In the genomic region with DNA sequence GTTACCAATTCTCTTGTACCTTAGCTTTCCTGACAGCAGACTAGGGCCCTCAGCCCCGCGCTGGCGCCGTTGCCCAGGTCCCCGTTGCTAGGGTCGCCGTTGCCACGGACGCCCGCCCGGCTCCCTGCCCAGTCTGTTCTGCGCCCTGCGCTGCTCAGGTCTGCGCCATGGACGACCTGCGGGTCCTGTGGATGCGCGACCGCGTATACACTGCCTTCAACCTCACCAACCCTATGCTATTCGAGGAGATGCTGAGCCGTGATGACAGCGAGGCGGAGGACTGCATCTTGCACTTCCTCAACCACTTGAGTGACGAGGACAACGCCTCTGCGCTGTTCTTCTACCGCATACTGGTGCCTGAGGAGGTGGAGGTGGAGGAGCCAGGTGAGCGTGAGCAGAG, we compare ENCODE assay signal across 8 mouse cellular contexts. TPM values are rescaled to one million over a fixed set of nuclear protein-coding genes. Genes with fewer than 3 reads are reported as not detected.
DNase-seq lines count a peak whose midpoint lies in the region; ATAC-seq and TF ChIP-seq lines count a peak whose summit lies in the region.

A gene (plus strand): TSS at position 89 of the 400 bp plus-strand sequence.

- H3K36me3 ChIP-seq in lung, postnatal 0 days (ENCODE audit: insufficient read depth, low read length), result peaks cover 29% of the 10 kb centered on the region; the same call in 1 of the 2 replicates
- H3K36me3 ChIP-seq in stomach, embryonic 14.5 days (ENCODE audit: control insufficient read depth, insufficient read depth, low read length), result peaks cover 14% of the 10 kb centered on the region

- TF ChIP-seq POLR2A in cortical plate, adult 2 months (IDR thresholded peaks at IDR 0.05; ENCODE audit: extremely low read depth, insufficient read depth, low read length), result 0 out of 2 replicates have a peak, but pooled peaks have one; percentile 25

- H3K27ac ChIP-seq in cortical plate, adult 2 months (ENCODE audit: insufficient read depth, low read length), result no peak within 1 kb of the TSS
- H3K27ac ChIP-seq in lung, postnatal 0 days (ENCODE audit: low read length), result no peak within 1 kb of the TSS
- H3K27ac ChIP-seq in stomach, embryonic 14.5 days (ENCODE audit: low read length), result no peak within 1 kb of the TSS

- intact Hi-C loops in heart, postnatal 36 days (cut with DNase I), result no loop called here

- peak; percentile 13 for DNase-seq in heart, postnatal 4 days
- DNase-seq in heart, postnatal 36 days, result no peak
- DNase-seq in lung, postnatal 0 days (ENCODE audit: low spot score), result no peak
- DNase-seq in adrenal gland, adult 2 months, result no peak
- DNase-seq in thymus, postnatal 0 days (ENCODE audit: low spot score), result no peak

- H3K4me3 ChIP-seq in cortical plate, adult 2 months (ENCODE audit: insufficient read depth, low read length), result peak within 1 kb of the TSS; percentile 15
- H3K4me3 ChIP-seq in lung, postnatal 0 days (ENCODE audit: low read depth, low read length), result no peak within 1 kb of the TSS
- H3K4me3 ChIP-seq in stomach, embryonic 14.5 days (ENCODE audit: low read depth, low read length), result no peak within 1 kb of the TSS

- no peak for TF ChIP-seq EP300 in lung, postnatal 0 days (IDR thresholded peaks at IDR 0.05)

- peak; percentile 25 for ATAC-seq in granulocyte monocyte progenitor cell, adult 5-6 weeks (replicated peaks; ENCODE audit: poor library complexity, severe bottlenecking)
- ATAC-seq in lung, postnatal 0 days, result peak; percentile 52; the same call in 1 of the 2 replicates
- ATAC-seq in stomach, embryonic 14.5 days (ENCODE audit: insufficient number of reproducible peaks, insufficient read depth, low FRiP score, low read depth), result peak; percentile 33; the same call in 1 of the 2 replicates

- no peak for TF ChIP-seq CTCF in cortical plate, adult 2 months (IDR thresholded peaks at IDR 0.05; ENCODE audit: extremely low read depth, insufficient read depth, low read length)
- no peak for TF ChIP-seq CTCF in lung, postnatal 0 days (IDR thresholded peaks at IDR 0.05)

- H3K4me2 ChIP-seq in lung, postnatal 0 days (replicated peaks; ENCODE audit: low read depth, low read length), result no peak within 1 kb of the TSS
- 0 out of 2 replicates have a peak within 1 kb of the TSS, but pooled peaks have one; percentile 7 for H3K4me2 ChIP-seq in stomach, embryonic 14.5 days (replicated peaks; ENCODE audit: low read depth, low read length)

- H3K4me1 ChIP-seq in cortical plate, adult 2 months (ENCODE audit: control insufficient read depth, insufficient read depth, low read length), result no peaks in the 10 kb centered on the region
- H3K4me1 ChIP-seq in lung, postnatal 0 days (ENCODE audit: insufficient read depth, low read depth, low read length), result no peaks in the 10 kb centered on the region
- H3K4me1 ChIP-seq in stomach, embryonic 14.5 days (ENCODE audit: control insufficient read depth, insufficient read depth, low read length), result no peaks in the 10 kb centered on the region

- H3K27me3 ChIP-seq in lung, postnatal 0 days (replicated peaks; ENCODE audit: insufficient read depth, low read length), result no peaks in the 10 kb centered on the region
- H3K27me3 ChIP-seq in stomach, embryonic 14.5 days (ENCODE audit: control insufficient read depth, insufficient read depth, low read length), result no peaks in the 10 kb centered on the region

- H3K9me3 ChIP-seq in lung, postnatal 0 days (ENCODE audit: low read length), result no peaks in the 10 kb centered on the region
- no peaks in the 10 kb centered on the region for H3K9me3 ChIP-seq in stomach, embryonic 14.5 days (ENCODE audit: control insufficient read depth, low read depth, low read length)

- no peak within 1 kb of the TSS for H3K9ac ChIP-seq in lung, postnatal 0 days (replicated peaks; ENCODE audit: low read depth)
- no peak within 1 kb of the TSS for H3K9ac ChIP-seq in stomach, embryonic 14.5 days (replicated peaks; ENCODE audit: low read depth, low read length)

- 12% methylated on average over 29 of the region's 29 CpGs for WGBS in lung, postnatal 0 days
- 11% methylated on average over 29 of the region's 29 CpGs for WGBS in stomach, embryonic 14.5 days

RNA-seq across cellular contexts. Expression of the gene that starts here (rescaled TPM):
- total RNA-seq in heart, postnatal 4 days (2021), result under 1 TPM in 1 of 2 experiments, not detected in 1; 0.02 TPM
- under 1 TPM in 1 of 2 experiments, not detected in 1; 0.06 TPM for total RNA-seq in heart, postnatal 36 days (2021)
- 0.66 and 0.77 TPM in 2 replicates for polyA plus RNA-seq in cortical plate, adult 2 months (2012; rRNA removed)
- total RNA-seq in granulocyte monocyte progenitor cell, adult 5-6 weeks (2014; fragmentation: Nextera tagmentation), result not detected in 2 replicates
- total RNA-seq in granulocyte monocyte progenitor cell, adult 5-6 weeks (2017), result not detected in 2 replicates
- polyA plus RNA-seq in lung, postnatal 0 days (2015; fragmentation: Nextera tagmentation; extraction: Ambion mirVana), result 0.95 and 1.0 TPM in 2 replicates
- polyA plus RNA-seq in stomach, embryonic 14.5 days (2014; fragmentation: Nextera tagmentation; extraction: Ambion mirVana), result 0.03 TPM in 1 of 2 replicates, not detected in the other
- 1 to 10 TPM in 1 of 2 experiments, under 1 TPM in 1; 0.84 to 3.8 TPM for total RNA-seq in adrenal gland, adult 2 months (2021)
- 0.11 and 0.15 TPM in 2 replicates for polyA plus RNA-seq in adrenal gland, adult 2 months (2012; rRNA removed)
- 0.03 and 0.04 TPM in 2 replicates for polyA plus RNA-seq in thymus, postnatal 0 days (2015; fragmentation: Nextera tagmentation; extraction: Ambion mirVana)

Comparison
In these comparisons a context has a peak if more than half of its experiments do, and no peak if none do; other contexts are left out.
1. Peak in DNase-seq in heart, postnatal 4 days; RNA of the gene not detected or under 1 TPM.
2. Peak in ATAC-seq in granulocyte monocyte progenitor cell, adult 5-6 weeks; RNA of the gene not detected or under 1 TPM.
3. Peak in ATAC-seq and H3K4me2 ChIP-seq in stomach, embryonic 14.5 days; RNA of the gene not detected or under 1 TPM.